Mouse (Mus musculus): Measurements from ENCODE around the gene Wasf2.

Wasf2 gene

DNA sequence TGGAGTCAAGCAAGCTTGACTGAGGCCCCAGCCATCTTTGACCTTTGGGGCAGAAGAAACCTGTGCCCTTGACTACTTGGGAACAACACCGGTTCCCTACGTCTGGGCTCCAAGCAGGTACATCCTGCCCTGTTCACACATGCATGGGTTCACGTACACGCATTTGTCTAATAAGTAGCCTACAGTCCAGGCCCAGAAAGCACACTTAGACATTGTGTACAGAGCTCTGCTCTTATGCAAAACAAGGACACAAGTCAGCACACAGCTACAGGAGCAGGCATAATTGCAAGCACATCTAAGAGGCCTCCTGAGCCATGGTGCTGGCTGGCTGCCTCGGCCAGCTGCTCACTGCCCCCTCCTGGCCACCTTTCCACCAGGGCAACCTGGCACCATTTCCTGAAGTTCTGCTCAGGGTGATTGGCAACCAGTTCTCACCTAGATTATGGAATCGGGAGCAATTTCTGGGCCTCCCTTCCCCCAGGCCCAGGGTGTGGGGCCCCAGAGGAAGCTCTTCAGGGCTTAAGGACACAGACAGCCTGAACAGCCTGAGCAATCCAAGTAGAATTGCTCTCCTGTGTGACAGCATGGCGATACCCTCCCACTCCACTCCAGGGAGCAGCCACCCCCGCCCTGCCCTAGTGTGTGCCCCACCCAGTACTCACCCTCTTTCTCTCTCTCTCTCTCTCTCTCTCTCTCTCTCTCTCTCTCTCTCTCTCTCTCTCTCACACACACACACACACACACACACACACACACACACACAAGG is 70.9 kb downstream of the Wasf2 start:
- no peak for DNase-seq (ENCODE audit: low spot score)

DNA sequence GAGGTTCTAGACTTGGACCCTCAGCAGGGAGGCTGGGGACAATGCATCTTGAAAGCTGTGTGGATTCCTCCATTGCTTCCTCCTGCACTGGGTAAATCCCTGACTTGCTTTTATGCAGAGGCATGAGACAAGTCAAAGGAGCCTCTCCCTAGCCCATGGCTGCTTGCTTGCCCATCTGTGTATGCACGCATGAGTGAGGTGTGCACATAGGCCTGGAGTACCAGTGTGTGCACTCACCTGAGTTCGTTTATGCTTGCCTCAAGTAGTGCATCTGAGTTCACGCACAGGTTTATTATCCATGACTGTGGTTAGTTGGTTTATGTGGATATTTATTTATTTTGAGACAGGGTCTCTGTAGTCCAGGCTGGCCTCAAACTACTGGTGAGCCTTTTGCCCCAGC is 71.9 kb downstream of the Wasf2 start:
- DNase-seq (ENCODE audit: low spot score) = no peak

DNA sequence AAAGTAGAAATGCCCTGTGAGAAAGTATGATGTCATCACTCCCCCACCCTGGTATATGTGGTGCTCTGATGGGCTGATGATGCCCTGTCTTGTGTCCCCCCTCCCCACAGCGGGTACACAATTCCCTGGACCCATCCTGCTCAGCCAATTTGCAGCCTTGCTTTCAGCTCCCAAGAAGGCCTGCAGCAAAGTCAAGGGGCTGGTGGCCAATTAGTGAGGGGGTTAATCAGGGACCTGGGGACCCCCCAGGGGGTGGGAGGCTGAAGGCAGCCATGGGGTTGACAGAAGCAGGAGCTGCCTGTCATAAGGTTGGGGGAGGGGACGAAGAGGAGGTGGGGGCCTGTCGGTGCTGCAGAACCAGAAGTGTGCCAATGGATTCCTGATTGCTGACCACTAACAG is 73.3 kb downstream of the Wasf2 start:
- no peak for DNase-seq (ENCODE audit: low spot score)

- no peak for DNase-seq (ENCODE audit: low spot score)
Observed at GRCm38 (mm10) chr4:133204379-133204778, 74.1 kb downstream of the Wasf2 start.

DNA sequence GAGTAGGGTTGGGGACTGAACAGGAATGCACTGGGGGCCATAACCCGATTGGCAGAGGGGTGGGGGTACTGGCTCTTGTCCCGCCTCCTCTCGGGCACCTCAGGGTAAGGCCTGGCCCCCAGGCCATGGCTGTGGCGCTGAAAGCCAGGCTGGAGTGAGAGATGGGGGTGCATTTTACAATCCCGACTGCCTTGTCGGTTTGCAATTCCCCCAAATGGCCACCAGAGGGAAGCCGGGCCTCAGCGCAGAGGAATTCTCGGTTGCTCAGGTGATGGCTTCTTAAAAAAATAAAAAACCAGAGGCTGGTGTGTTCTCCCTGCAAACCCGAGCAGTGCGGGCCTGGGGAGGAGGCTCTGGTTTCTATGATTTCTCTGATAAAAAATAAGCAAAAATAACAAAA is 79.1 kb downstream of the Wasf2 start:
- DNase-seq (ENCODE audit: low spot score) = no peak

- no peak for DNase-seq (ENCODE audit: low spot score)
Observed at GRCm38 (mm10) chr4:133210023-133210787, 79.9 kb downstream of the Wasf2 start.

DNA sequence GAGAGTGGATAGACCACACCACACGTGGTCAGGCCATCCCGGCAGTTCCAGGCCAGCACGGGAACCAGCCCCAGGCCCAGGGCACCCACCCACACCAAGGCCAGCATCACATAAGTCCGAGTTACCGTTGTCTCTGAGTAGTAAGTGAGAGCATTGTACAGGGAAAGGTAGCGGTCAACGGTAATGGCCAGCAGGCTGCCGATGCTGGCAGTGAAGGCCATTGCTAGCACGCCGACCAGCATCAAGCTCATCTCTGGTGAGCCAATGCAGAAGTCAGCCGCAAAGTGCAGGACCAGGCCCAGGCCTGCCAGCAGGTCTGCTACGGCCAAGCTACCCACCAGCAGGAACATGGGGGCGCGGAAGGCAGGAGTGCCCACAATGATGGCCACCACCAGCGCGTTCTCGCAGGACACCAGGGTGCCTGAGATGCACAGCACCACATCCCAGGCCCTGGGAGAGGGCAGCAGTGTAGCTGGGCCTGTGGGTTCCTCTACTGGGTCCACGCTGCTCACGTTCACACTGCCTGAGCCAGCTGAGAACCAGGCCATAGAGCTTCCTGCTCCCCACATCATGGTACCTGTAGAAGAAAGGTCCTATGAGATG is 80.6 kb downstream of the Wasf2 start:
- DNase-seq (ENCODE audit: low spot score) = no peak

- no peak for DNase-seq (ENCODE audit: low spot score)
Observed at GRCm38 (mm10) chr4:133211751-133212561, 81.7 kb downstream of the Wasf2 start, which contains the start of the genes Cd164l2 and Gpr3. Gene Cd164l2 (plus strand): TSS chr4:133212131. Gene Gpr3 (minus strand): TSS chr4:133212536.

GRCm38 (mm10) chr4:133212562-133213267 is 82.4 kb downstream of the Wasf2 start:
- DNase-seq (ENCODE audit: low spot score) = no peak

DNA sequence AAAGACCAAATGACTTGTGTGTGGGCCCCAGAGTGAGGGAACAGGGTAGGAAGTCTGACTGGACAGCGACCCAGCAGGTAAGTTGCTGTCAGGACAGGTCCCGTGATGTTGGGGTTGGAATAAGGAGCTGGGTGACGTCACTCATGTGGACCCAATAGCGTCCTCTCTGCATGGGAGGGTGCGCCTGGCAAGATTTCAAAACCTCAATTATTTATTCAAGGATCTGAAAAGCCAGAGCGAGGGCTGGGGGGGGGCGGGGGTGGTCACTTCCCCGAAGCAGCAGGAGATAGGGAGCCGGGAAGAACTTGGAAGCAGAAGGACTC is 82.9 kb downstream of the Wasf2 start:
- no peak for DNase-seq (ENCODE audit: low spot score)

DNA sequence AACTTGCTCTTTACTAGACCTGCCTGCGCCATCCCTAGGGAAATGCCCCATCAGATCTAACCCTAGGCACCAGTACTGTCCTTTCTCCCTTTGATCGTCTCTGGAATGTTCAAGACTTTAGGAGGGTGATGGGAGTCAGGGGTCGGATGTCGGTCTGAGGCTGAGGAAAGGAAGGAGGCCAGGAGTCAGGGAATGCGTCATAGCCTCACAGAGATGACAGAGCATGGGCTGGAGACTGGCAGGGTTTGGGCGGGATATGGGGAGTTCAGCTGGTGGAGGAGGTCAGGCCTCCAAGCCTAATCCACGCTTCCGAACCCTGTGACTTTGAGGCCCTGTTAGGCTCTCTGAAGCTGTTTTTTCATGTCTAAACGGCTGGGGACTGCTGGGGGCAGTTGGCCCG is 83.4 kb downstream of the Wasf2 start:
- DNase-seq (ENCODE audit: low spot score) = no peak

DNA sequence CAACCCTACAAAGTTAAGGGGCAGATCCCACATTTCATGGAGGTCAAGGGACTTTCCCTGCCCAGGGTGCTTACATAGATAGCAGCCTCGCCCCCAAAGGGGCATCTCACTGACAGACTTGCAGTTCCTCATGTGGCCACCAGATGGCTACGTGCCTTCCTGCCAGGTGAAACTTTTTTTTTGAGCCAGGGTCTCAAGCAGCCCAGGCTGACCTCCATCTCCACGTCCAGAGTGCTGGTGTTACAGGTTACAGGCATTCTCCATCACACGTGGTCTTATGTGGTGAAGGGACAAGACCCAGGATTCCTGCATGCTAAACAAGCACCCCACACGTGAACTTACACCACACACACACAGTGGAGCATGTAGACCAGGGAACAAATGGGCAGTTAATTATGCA is 87.3 kb downstream of the Wasf2 start:
- no peak for DNase-seq (ENCODE audit: low spot score)

DNA sequence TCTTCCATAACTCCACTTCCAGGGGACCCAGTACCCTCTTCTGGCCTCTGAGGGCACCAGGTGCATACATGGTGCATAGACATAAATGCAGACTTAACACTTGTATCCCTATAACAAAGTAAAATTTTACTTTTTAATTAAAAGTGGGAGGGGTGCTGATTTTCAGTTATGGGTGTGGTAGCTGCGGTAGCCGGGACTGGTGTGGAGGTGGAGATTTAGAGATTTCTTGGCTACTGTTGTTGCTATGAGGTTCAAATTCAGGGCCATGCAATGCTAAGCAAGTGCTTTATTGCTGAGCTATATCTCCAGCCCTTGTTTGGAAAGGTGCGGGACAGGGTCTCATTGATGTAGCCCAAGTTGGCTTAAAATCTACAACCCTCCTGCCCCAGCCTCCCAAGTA is 88.4 kb downstream of the Wasf2 start:
- no peak for DNase-seq (ENCODE audit: low spot score)

DNA sequence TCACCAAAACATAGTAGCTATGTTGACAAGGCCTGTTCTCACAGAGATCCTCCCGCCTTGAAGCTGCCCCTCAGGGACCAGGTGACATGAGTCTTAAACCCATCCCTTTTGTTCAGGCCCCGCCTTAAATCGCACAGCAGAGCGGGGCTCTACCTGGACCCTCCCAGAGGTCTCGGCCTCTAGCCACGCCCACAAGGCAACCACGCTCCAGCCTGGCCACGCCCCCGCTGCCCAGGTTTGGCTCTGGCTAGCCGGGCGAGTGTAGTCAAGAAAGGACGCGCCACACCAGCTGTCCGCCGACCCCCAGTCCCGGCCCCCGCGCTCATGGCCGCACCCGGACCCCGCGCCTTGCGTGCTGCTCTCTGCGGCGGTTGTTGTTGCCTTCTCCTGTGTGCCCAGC is 90.4 kb downstream of the Wasf2 start:
- no peak for DNase-seq (ENCODE audit: low spot score)

- no peak for DNase-seq (ENCODE audit: low spot score)
Observed at GRCm38 (mm10) chr4:133221701-133222100, 91.4 kb downstream of the Wasf2 start.

GRCm38 (mm10) chr4:133223875-133224274 is 93.6 kb downstream of the Wasf2 start:
- DNase-seq (ENCODE audit: low spot score) = no peak

DNA sequence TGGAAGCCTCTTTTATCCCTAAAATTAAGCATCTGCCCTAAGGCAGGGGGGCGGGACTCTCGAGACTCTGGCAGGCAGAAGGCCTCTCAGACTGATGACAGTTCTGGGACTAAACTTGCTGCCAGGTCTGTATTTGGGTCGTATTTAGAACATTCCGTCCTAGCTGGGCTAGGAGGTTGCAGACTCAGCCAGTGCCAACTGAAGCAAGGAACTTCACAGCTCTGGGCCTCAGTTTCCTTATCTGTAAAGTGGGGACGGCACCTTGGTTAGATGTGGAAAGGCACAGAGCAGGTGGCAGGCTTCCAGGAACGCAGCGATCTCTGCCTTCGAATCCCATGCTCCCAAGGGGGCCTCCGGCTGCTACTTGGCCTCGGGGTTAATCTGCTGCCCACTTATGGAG is 95.8 kb downstream of the Wasf2 start:
- DNase-seq (ENCODE audit: low spot score) = no peak

- no peak for DNase-seq (ENCODE audit: low spot score)
Observed at GRCm38 (mm10) chr4:133227636-133228035, 97.3 kb downstream of the Wasf2 start.

DNA sequence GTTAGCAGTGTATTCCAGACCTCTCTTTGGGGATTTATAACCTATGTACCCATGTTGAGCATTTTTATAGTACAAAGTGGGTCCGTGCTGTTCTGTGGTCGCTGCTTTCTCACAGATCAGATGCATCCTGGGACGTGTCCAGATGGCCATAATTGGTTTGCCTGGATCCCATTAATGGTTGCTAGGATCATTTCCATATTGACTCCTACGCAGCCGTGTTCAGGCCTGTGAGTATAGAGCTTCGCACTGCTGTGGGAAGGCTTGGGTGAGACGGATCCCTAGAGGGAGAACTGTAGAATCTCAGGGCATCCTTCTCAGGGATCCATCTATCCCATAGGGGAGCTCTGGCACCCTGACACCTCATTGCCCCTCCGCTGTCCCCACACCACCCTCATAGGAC is 99.3 kb downstream of the Wasf2 start:
- no peak for DNase-seq (ENCODE audit: low spot score)

- DNase-seq (ENCODE audit: low spot score) = no peak
Observed at GRCm38 (mm10) chr4:133233285-133233976, 103.1 kb downstream of the Wasf2 start.

GRCm38 (mm10) chr4:133234771-133235170 is 104.5 kb downstream of the Wasf2 start:
- no peak for DNase-seq (ENCODE audit: low spot score)
